In genomic region chr13:102094193-102094592, GRCm38 (mm10) we compare ENCODE assay signal across 21 mouse cellular contexts.
"Had no signal": no experiment of that assay in that cellular context is flagged by ENCODE, and none has a peak within 500 bp of the region (broad histone marks: within the 10 kb centered on the region; RNA-seq: fewer than 3 reads in every experiment).

No protein-coding gene starts in this region.

- H3K27me3 ChIP-seq: limb, embryonic 13.5 days; liver, embryonic 13.5 days; megakaryocyte, embryonic 14.5 days; midbrain, embryonic 13.5 days had no signal

- ATAC-seq: midbrain, embryonic 13.5 days; midbrain, embryonic 16.5 days had no signal

- H3K9ac ChIP-seq: limb, embryonic 13.5 days; liver, embryonic 13.5 days; midbrain, embryonic 13.5 days had no signal

- H3K27ac ChIP-seq: limb, embryonic 10.5 days; limb, embryonic 13.5 days; liver, embryonic 13.5 days; midbrain, embryonic 10.5 days; midbrain, embryonic 13.5 days; stomach, postnatal 0 days had no signal

- H3K4me2 ChIP-seq: limb, embryonic 13.5 days; liver, embryonic 13.5 days; midbrain, embryonic 13.5 days had no signal

- H3K36me3 ChIP-seq: limb, embryonic 10.5 days; limb, embryonic 13.5 days; liver, embryonic 13.5 days; midbrain, embryonic 10.5 days; midbrain, embryonic 13.5 days had no signal

- H3K4me3 ChIP-seq: limb, embryonic 10.5 days; limb, embryonic 13.5 days; liver, embryonic 13.5 days; megakaryocyte, embryonic 14.5 days; midbrain, embryonic 10.5 days; midbrain, embryonic 13.5 days; myocyte had no signal

- H3K9me3 ChIP-seq: limb, embryonic 10.5 days; limb, embryonic 13.5 days; liver, embryonic 13.5 days; midbrain, embryonic 10.5 days; midbrain, embryonic 13.5 days had no signal

- H3K4me1 ChIP-seq: limb, embryonic 13.5 days; liver, embryonic 13.5 days; midbrain, embryonic 10.5 days; midbrain, embryonic 13.5 days had no signal

- DNase-seq: kidney, adult 2 months; kidney, postnatal 14 days; kidney, postnatal 4 days; layer of hippocampus, adult 9-11 months; liver, embryonic 13.5 days; lung, adult 2 months; lung, postnatal 14 days; lung, postnatal 4 days; right cerebral cortex, postnatal 14 days; right cerebral cortex, postnatal 4 days; thymus, adult 2 months; thymus, postnatal 14 days; thymus, postnatal 4 days had no signal
